Mouse (Mus musculus): ENCODE data around the gene Arcn1. TPM values are rescaled to one million over a fixed set of nuclear protein-coding genes. Genes with fewer than 3 reads are reported as not detected.

The Arcn1 gene
- total RNA-seq, 1 experiment from 2014 or later = 160 TPM

Other genes with a start within 250 kb of the Arcn1 start
- gene Cxcr5, start 206.0 kb downstream of the Arcn1 start, total RNA-seq (2021) = 0.56 and 4.4 TPM in 2 replicates
- gene Ddx6, start 163.0 kb downstream of the Arcn1 start, total RNA-seq (2021) = 122 TPM in 2 replicates
- not detected in 2 replicates for gene Treh, start 94.6 kb downstream of the Arcn1 start, total RNA-seq (2021)
- 45.1 and 60.5 TPM in 2 replicates for gene Phldb1, start 32.6 kb downstream of the Arcn1 start, total RNA-seq (2021)
- gene Ift46, start 63 bp upstream of the Arcn1 start, total RNA-seq (2021) = 72.1 and 82.3 TPM in 2 replicates
- 5.3 and 5.5 TPM in 2 replicates for gene Tmem25, start 31.5 kb upstream of the Arcn1 start, total RNA-seq (2021)
- 5.6 and 64.1 TPM in 2 replicates for gene Ttc36, start 35.2 kb upstream of the Arcn1 start, total RNA-seq (2021)
- gene Kmt2a, start 113.5 kb upstream of the Arcn1 start, total RNA-seq (2021) = 37.2 and 42.9 TPM in 2 replicates
- gene Atp5l, start 152.9 kb upstream of the Arcn1 start, total RNA-seq (2021) = 638 TPM in 2 replicates
- 89.5 and 100 TPM in 2 replicates for gene Ube4a, start 197.8 kb upstream of the Arcn1 start, total RNA-seq (2021)
- 2.2 and 14.5 TPM in 2 replicates for gene Cd3g, start 212.6 kb upstream of the Arcn1 start, total RNA-seq (2021)
- 1.5 and 12.5 TPM in 2 replicates for gene Cd3d, start 213.9 kb upstream of the Arcn1 start, total RNA-seq (2021)
- 1.8 and 19.1 TPM in 2 replicates for gene Cd3e, start 241.8 kb upstream of the Arcn1 start, total RNA-seq (2021)

Data from adrenal gland, postnatal 14 days (tissue).